Mouse (Mus musculus) neural tube, embryonic 14.5 days (tissue): ENCODE data around the gene Pmvk. TPM values are rescaled to one million over a fixed set of nuclear protein-coding genes. Genes with fewer than 3 reads are reported as not detected.

Experiments used
- ATAC-seq: fragments of 200-750 bp; cut with Nextera tagmentation; 2 replicates; pipeline ENCODE4 v1.8.0; 2017; ENCODE audit warnings: low read depth, mild to moderate bottlenecking, moderate TSS enrichment, moderate library complexity
- H3K27ac ChIP-seq: fragments of 300-500 bp; sonication (generic); 2 replicates; pipeline ENCODE4 v1.5.1; 2014; ENCODE audit warnings: low read depth, mild to moderate bottlenecking, control low read depth, low read length, moderate library complexity, mixed read lengths
- H3K27me3 ChIP-seq: fragments of 300-500 bp; sonication (generic); 2 replicates; pipeline ENCODE4 v1.6.1; 2014; ENCODE audit warnings: low read length; ENCODE audit not compliant: control insufficient read depth, insufficient read depth
- H3K36me3 ChIP-seq: fragments of 300-500 bp; sonication (generic); 2 replicates; pipeline ENCODE4 v1.6.1; 2014; ENCODE audit warnings: low read length, mixed read lengths; ENCODE audit not compliant: control insufficient read depth, insufficient read depth
- H3K4me1 ChIP-seq: fragments of 300-500 bp; sonication (generic); 2 replicates; pipeline ENCODE4 v1.6.1; 2014; ENCODE audit warnings: low read length; ENCODE audit not compliant: control insufficient read depth, insufficient read depth
- H3K4me2 ChIP-seq: fragments of 300-500 bp; sonication (generic); 2 replicates; pipeline ENCODE4 v1.6.1; 2014; ENCODE audit warnings: mild to moderate bottlenecking, low read depth, low read length, control low read depth
- H3K4me3 ChIP-seq: fragments of 300-500 bp; sonication (generic); 2 replicates; pipeline ENCODE4 v1.5.1; 2014; ENCODE audit warnings: low read depth, low read length, control low read depth, mixed read lengths
- H3K9ac ChIP-seq: fragments of 300-500 bp; sonication (generic); replicated peaks from 2 replicates; pipeline ENCODE4 v1.6.1; 2014; ENCODE audit warnings: low read depth, mild to moderate bottlenecking, control low read depth, low read length, mixed read lengths
- H3K9me3 ChIP-seq: fragments of 300-500 bp; sonication (generic); 2 replicates; pipeline ENCODE4 v1.6.1; 2016; ENCODE audit warnings: low read length; ENCODE audit not compliant: control insufficient read depth
- WGBS: fragments of 180-500 bp; shearing (Covaris S2); extraction: QIAGEN DNeasy Blood & Tissue Kit; methylation state at CpG from one replicate; pipeline ENCODE4 v1.1.7; 2014; 5-methylcytosine and 5-hydroxymethylcytosine counted together
- polyA plus RNA-seq: library from polyadenylated mRNA; unstranded; fragments of >200 nt; fragmentation: Nextera tagmentation; extraction: Ambion mirVana; gene quantifications from 2 replicates; pipeline ENCODE4 v1.2.1, GENCODE M21; 2014

The Pmvk gene
- polyA plus RNA-seq, 1 experiment from 2014 or later = 137 TPM

- Histone ChIP-seq H3K27me3 (no peaks in the 10 kb centered on the region), H3K4me3 (no peak overlapping the region), H3K4me1 (peaks cover 5% of the 10 kb centered on the region), H3K27ac (no peak overlapping the region), H3K36me3 (no peaks in the 10 kb centered on the region), H3K9ac (no peak overlapping the region), H3K9me3 (no peaks in the 10 kb centered on the region), H3K4me2 (no peak overlapping the region)
- WGBS = 44% methylated on average over 10 of the region's 10 CpGs
- ATAC-seq = no peak
Measured at GRCm38 (mm10) chr3:89456726-89457665, 2.7 kb downstream of the Pmvk start.

- Histone ChIP-seq H3K4me3 (peak overlapping the region; percentile 70), H3K9ac (no peak overlapping the region), H3K27me3 (no peaks in the 10 kb centered on the region), H3K4me1 (peaks cover 5% of the 10 kb centered on the region), H3K27ac (no peak overlapping the region; the same call in 1 of the 2 replicates), H3K4me2 (peak overlapping the region; percentile 82; the same call in 1 of the 2 replicates), H3K36me3 (0 out of 2 replicates have a peak, but pooled peaks cover under 1% of the 10 kb centered on the region), H3K9me3 (no peaks in the 10 kb centered on the region)
- ATAC-seq = peak; percentile 42
- 48% methylated on average over 13 of the region's 13 CpGs for WGBS
Measured at GRCm38 (mm10) chr3:89458372-89458964, 4.1 kb downstream of the Pmvk start.

- WGBS = 1% methylated on average over 35 of the region's 36 CpGs
- 0 out of 2 replicates have a peak, but pooled peaks cover 3% of the 10 kb centered on the region for H3K36me3 ChIP-seq
- H3K27me3 ChIP-seq = no peaks in the 10 kb centered on the region
Measured at GRCm38 (mm10) chr3:89458965-89459807, 4.8 kb downstream of the Pmvk start.

GRCm38 (mm10) chr3:89468268-89468667 is 13.9 kb downstream of the Pmvk start:
- H3K4me1 ChIP-seq = no peaks in the 10 kb centered on the region
- H3K27ac ChIP-seq = no peak overlapping the region
- H3K36me3 ChIP-seq = 0 out of 2 replicates have a peak, but pooled peaks cover 6% of the 10 kb centered on the region
- ATAC-seq = no peak
- H3K27me3 ChIP-seq = no peaks in the 10 kb centered on the region
- H3K9ac ChIP-seq = no peak overlapping the region
- no peaks in the 10 kb centered on the region for H3K9me3 ChIP-seq
- no peak overlapping the region for H3K4me2 ChIP-seq
- WGBS = 55% methylated on average over 4 of the region's 4 CpGs
- no peak overlapping the region for H3K4me3 ChIP-seq

More at GRCm38 (mm10) chr3:89458965-89459807, 4.8 kb downstream of the Pmvk start:
- Histone ChIP-seq H3K9ac (peak overlapping the region; percentile 83), H3K27ac (peak overlapping the region; percentile 91), H3K9me3 (no peaks in the 10 kb centered on the region), H3K4me3 (peak overlapping the region; percentile 70), H3K4me2 (peak overlapping the region; percentile 82), H3K4me1 (peaks cover 5% of the 10 kb centered on the region)
- peak; percentile 89 for ATAC-seq

GRCm38 (mm10) chr3:89472280-89472679 is 17.9 kb downstream of the Pmvk start:
- Histone ChIP-seq H3K4me1 (no peaks in the 10 kb centered on the region), H3K4me3 (no peak overlapping the region), H3K36me3 (0 out of 2 replicates have a peak, but pooled peaks cover 4% of the 10 kb centered on the region), H3K27me3 (no peaks in the 10 kb centered on the region), H3K27ac (no peak overlapping the region), H3K9ac (no peak overlapping the region), H3K4me2 (no peak overlapping the region), H3K9me3 (no peaks in the 10 kb centered on the region)
- 77% methylated on average over 7 of the region's 7 CpGs for WGBS
- no peak for ATAC-seq

GRCm38 (mm10) chr3:89473838-89474237 is 19.5 kb downstream of the Pmvk start:
- ATAC-seq = no peak
- Histone ChIP-seq H3K36me3 (no peaks in the 10 kb centered on the region), H3K9me3 (no peaks in the 10 kb centered on the region), H3K27me3 (no peaks in the 10 kb centered on the region), H3K4me2 (no peak overlapping the region), H3K9ac (no peak overlapping the region), H3K27ac (no peak overlapping the region), H3K4me1 (no peaks in the 10 kb centered on the region), H3K4me3 (no peak overlapping the region)
- 78% methylated on average over 6 of the region's 6 CpGs for WGBS

GRCm38 (mm10) chr3:89479055-89479454 is 24.7 kb downstream of the Pmvk start:
- Histone ChIP-seq H3K4me3 (no peak overlapping the region), H3K27me3 (no peaks in the 10 kb centered on the region), H3K27ac (no peak overlapping the region), H3K9ac (no peak overlapping the region), H3K4me1 (no peaks in the 10 kb centered on the region), H3K36me3 (no peaks in the 10 kb centered on the region), H3K9me3 (no peaks in the 10 kb centered on the region), H3K4me2 (no peak overlapping the region)
- 87% methylated on average over 6 of the region's 6 CpGs for WGBS
- no peak for ATAC-seq

GRCm38 (mm10) chr3:89481488-89481887 is 27.1 kb downstream of the Pmvk start:
- H3K36me3 ChIP-seq = no peaks in the 10 kb centered on the region
- no peak overlapping the region for H3K27ac ChIP-seq
- H3K4me3 ChIP-seq = no peak overlapping the region
- H3K4me2 ChIP-seq = no peak overlapping the region
- H3K9me3 ChIP-seq = no peaks in the 10 kb centered on the region
- WGBS = 40% methylated on average over 2 of the region's 2 CpGs
- no peaks in the 10 kb centered on the region for H3K4me1 ChIP-seq
- no peak overlapping the region for H3K9ac ChIP-seq
- ATAC-seq = no peak
- no peaks in the 10 kb centered on the region for H3K27me3 ChIP-seq
